Mouse (Mus musculus): Measurements from ENCODE around the gene St14.

DNA sequence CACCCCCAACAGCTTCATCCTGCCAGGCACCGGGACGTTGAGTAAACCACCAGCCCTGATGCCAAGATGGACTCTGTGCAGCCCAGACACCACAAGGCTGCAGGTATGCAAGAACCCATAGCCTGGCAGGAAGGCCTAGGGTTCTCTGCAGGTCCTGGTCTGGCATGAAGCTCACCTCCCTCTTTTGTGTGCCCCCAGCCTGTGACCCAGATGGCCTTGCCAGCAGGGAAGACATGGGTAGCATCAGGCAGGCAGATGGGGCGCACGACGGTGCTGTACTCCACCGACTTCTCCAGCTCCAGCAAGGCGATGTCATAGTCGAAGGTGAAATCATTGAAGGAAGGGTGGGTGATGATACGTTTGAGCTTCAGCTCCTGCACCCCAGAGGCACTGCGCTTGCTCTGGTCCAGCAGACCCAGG, 40.5 kb downstream of the St14 start:
- TF ChIP-seq POLR2A (IDR thresholded peaks at IDR 0.05; ENCODE audit: low read depth, low read length) (no peak), CTCF (IDR thresholded peaks at IDR 0.05; ENCODE audit: extremely low read depth, insufficient read length, insufficient replicate concordance, low read depth, low read length) (no peak)
